9 mouse cellular contexts compared by ENCODE assay signal in the genomic region with DNA sequence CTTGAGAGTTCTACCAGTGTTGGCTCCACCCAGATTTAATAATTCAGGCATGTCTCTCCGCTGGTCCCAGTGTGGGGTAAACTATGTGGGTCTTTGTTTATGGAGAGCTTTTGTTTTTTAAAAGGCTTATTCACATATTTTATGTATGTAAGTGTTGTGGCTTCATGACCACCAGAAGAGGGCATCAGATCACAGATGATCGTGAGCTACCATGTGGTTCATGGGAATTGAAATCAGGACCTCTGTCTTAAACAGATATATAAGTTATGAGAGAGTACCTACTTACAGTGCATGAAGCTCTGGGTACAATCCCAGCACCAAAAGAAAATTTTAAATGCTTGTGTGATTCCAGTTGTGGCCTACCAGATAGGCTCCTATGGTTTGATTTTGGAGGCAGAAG. TPM values are rescaled to one million over a fixed set of nuclear protein-coding genes. Genes with fewer than 3 reads are reported as not detected.
A peak's percentile ranks its signal among the peaks of the same experiment; 100 is the strongest.
DNase-seq lines count a peak whose midpoint lies in the region; ATAC-seq and TF ChIP-seq lines count a peak whose summit lies in the region.
"Had no signal": no experiment of that assay in that cellular context is flagged by ENCODE, and none has a peak within 500 bp of the region (broad histone marks: within the 10 kb centered on the region; RNA-seq: fewer than 3 reads in every experiment).

No protein-coding gene starts in this region.

- H3K36me3 ChIP-seq in intestine, embryonic 16.5 days (ENCODE audit: control insufficient read depth, insufficient read depth, low read length): no peaks in the 10 kb centered on the region
- H3K36me3 ChIP-seq in intestine, embryonic 15.5 days: no peaks in the 10 kb centered on the region
- no peaks in the 10 kb centered on the region for H3K36me3 ChIP-seq in hindbrain, embryonic 16.5 days (ENCODE audit: control insufficient read depth, insufficient read depth, low read length)
- no peaks in the 10 kb centered on the region for H3K36me3 ChIP-seq in thymus, adult 2 months (ENCODE audit: control insufficient read depth, insufficient read depth, low read length)

- H3K9ac ChIP-seq in intestine, embryonic 16.5 days (ENCODE audit: low read depth, low read length): no peak overlapping the region
- H3K9ac ChIP-seq in intestine, embryonic 15.5 days: no peak overlapping the region
- no peak overlapping the region for H3K9ac ChIP-seq in hindbrain, embryonic 16.5 days (ENCODE audit: low read depth, low read length)

- H3K4me3 ChIP-seq in intestine, embryonic 16.5 days (ENCODE audit: low read length): no peak overlapping the region
- no peak overlapping the region for H3K4me3 ChIP-seq in intestine, embryonic 15.5 days (replicated peaks)
- no peak overlapping the region for H3K4me3 ChIP-seq in hindbrain, embryonic 16.5 days (ENCODE audit: low read length)
- no peak overlapping the region for H3K4me3 ChIP-seq in thymus, adult 2 months (ENCODE audit: control insufficient read depth, insufficient read depth, low read length)

- H3K9me3 ChIP-seq in intestine, embryonic 16.5 days (ENCODE audit: control insufficient read depth, low read length): no peaks in the 10 kb centered on the region
- H3K9me3 ChIP-seq in intestine, embryonic 15.5 days: no peaks in the 10 kb centered on the region
- no peaks in the 10 kb centered on the region for H3K9me3 ChIP-seq in hindbrain, embryonic 16.5 days (ENCODE audit: control insufficient read depth, low read length)

- no peaks in the 10 kb centered on the region for H3K4me1 ChIP-seq in intestine, embryonic 16.5 days (ENCODE audit: control insufficient read depth, insufficient read depth, low read length)
- 0 out of 2 replicates have a peak, but pooled peaks cover 3% of the 10 kb centered on the region for H3K4me1 ChIP-seq in intestine, embryonic 15.5 days (replicated peaks)
- H3K4me1 ChIP-seq in hindbrain, embryonic 16.5 days (ENCODE audit: control insufficient read depth, insufficient read depth, low read depth, low read length): no peaks in the 10 kb centered on the region
- no peaks in the 10 kb centered on the region for H3K4me1 ChIP-seq in thymus, adult 2 months (replicated peaks; ENCODE audit: control insufficient read depth, insufficient read depth, low read length)

- 0 out of 2 replicates have a peak, but pooled peaks have one; percentile 42 for ATAC-seq in intestine, embryonic 16.5 days
- ATAC-seq in intestine, embryonic 15.5 days: no peak
- ATAC-seq in hindbrain, embryonic 16.5 days: peak; percentile 48; the same call in 1 of the 2 replicates
- ATAC-seq in CD4-positive, CD25-positive, alpha-beta regulatory T cell, adult 4 months: no peak

- no peaks in the 10 kb centered on the region for H3K27me3 ChIP-seq in intestine, embryonic 16.5 days (replicated peaks; ENCODE audit: control insufficient read depth, insufficient read depth, low read length)
- no peaks in the 10 kb centered on the region for H3K27me3 ChIP-seq in intestine, embryonic 15.5 days (replicated peaks)
- no peaks in the 10 kb centered on the region for H3K27me3 ChIP-seq in hindbrain, embryonic 16.5 days (replicated peaks; ENCODE audit: control insufficient read depth, insufficient read depth, low read length)
- H3K27me3 ChIP-seq in thymus, adult 2 months (ENCODE audit: control insufficient read depth, insufficient read depth, low read length): no peaks in the 10 kb centered on the region

- H3K4me2 ChIP-seq in intestine, embryonic 16.5 days (ENCODE audit: low read depth, low read length): no peak overlapping the region
- no peak overlapping the region for H3K4me2 ChIP-seq in intestine, embryonic 15.5 days (replicated peaks)
- no peak overlapping the region for H3K4me2 ChIP-seq in hindbrain, embryonic 16.5 days (ENCODE audit: low read length)

- H3K27ac ChIP-seq in intestine, embryonic 16.5 days (ENCODE audit: low read length): no peak overlapping the region
- H3K27ac ChIP-seq in intestine, embryonic 15.5 days: no peak overlapping the region
- H3K27ac ChIP-seq in hindbrain, embryonic 16.5 days (ENCODE audit: low read depth, low read length): no peak overlapping the region
- no peak overlapping the region for H3K27ac ChIP-seq in thymus, adult 2 months (ENCODE audit: control insufficient read depth, insufficient read depth, low read length)

- no peak for TF ChIP-seq CTCF in thymus, adult 2 months (IDR thresholded peaks at IDR 0.05; ENCODE audit: borderline replicate concordance, control insufficient read depth, extremely low read depth, insufficient read depth, low read length, poor library complexity)

- DNase-seq in right cerebral cortex, adult 18-20 months: peak; percentile 25
- no peak for DNase-seq in right cerebral cortex, postnatal 14 days
- DNase-seq in telencephalon, adult 2 months (ENCODE audit: low read depth, low spot score): peak; percentile 29
- no peak for DNase-seq in thymus, adult 2 months
- DNase-seq: cerebellum, adult 9-10 months had no signal

- 37% methylated on average over 2 of the region's 2 CpGs for WGBS in intestine, embryonic 16.5 days
- 29% methylated on average over 2 of the region's 2 CpGs for WGBS in intestine, embryonic 15.5 days
- whole genome bisulfite sequencing in hindbrain, embryonic 16.5 days: 33% methylated on average over 2 of the region's 2 CpGs
- 53% methylated on average over 2 of the region's 2 CpGs for WGBS in thymus, adult 2 months

- no peak for TF ChIP-seq POLR2A in thymus, adult 2 months (IDR thresholded peaks at IDR 0.05; ENCODE audit: control insufficient read depth, extremely low read depth, insufficient read depth, low read length, poor library complexity)

RNA-seq across cellular contexts. Expression of a gene that starts 13.2 kb away (rescaled TPM):
- polyA plus RNA-seq in intestine, embryonic 16.5 days (2015; fragmentation: Nextera tagmentation; extraction: Ambion mirVana): 0.10 and 0.24 TPM in 2 replicates
- polyA plus RNA-seq in intestine, embryonic 15.5 days (2015; fragmentation: Nextera tagmentation; extraction: Ambion mirVana): 0.35 and 0.43 TPM in 2 replicates
- polyA plus RNA-seq in hindbrain, embryonic 16.5 days (2015; fragmentation: Nextera tagmentation; extraction: Ambion mirVana): 0.17 TPM in 1 of 2 replicates, not detected in the other
- 0.10 TPM in 1 of 2 replicates, not detected in the other for polyA plus RNA-seq in thymus, adult 2 months (2012; rRNA removed)
- under 1 TPM in 1 of 2 experiments, not detected in 1; 0.11 TPM for polyA plus RNA-seq in CD4-positive, CD25-positive, alpha-beta regulatory T cell, adult 4 months (2017; shearing (Covaris generic))

Comparison
In these comparisons a context has a peak if more than half of its experiments do, and no peak if none do; other contexts are left out.
1. ATAC-seq: peak in intestine, embryonic 16.5 days (single experiment) and hindbrain, embryonic 16.5 days (single experiment); none in intestine, embryonic 15.5 days (single experiment) and CD4-positive, CD25-positive, alpha-beta regulatory T cell, adult 4 months (single experiment).
2. DNase-seq: peak in right cerebral cortex, adult 18-20 months (single experiment) and telencephalon, adult 2 months (single experiment); none in right cerebral cortex, postnatal 14 days (single experiment) and thymus, adult 2 months (single experiment).